Mouse (Mus musculus): ENCODE data around the gene Sfxn1.
A peak's percentile ranks its signal among the peaks of the same experiment; 100 is the strongest.

The Sfxn1 gene

DNA sequence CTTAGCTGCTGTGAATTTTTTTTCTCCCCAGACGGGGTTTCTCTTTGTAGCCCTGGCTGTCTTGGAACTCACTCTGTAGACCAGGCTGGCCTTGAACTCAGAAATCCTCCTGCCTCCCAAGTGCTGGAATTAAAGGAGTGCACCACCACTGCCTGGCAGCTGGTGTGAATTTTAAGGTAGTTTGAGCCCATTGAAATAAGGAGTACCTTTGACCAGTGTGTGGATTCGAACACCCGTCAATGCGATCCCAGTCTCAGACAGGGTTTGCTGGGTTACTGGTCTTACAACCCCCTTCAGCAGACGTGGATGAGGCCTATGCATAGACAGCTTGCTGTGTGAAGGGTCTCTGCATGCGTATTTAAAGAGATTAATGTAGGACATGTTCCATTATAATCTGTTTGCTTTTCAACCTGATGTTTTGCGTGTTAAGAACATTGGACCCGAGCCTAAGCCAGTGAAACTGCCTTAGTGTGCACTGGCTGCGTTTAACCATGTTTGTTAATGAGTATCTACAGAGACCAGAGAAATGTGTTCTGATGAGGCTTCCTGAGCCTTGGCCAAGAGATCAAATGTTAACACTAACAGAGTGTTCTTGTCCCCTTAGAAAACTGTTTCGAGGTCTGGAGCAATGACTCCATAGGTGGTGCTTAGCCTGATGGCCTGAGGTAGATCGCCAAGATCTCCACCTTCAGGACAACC is 5.2 kb downstream of the Sfxn1 start:
- ATAC-seq (ENCODE audit: low TSS enrichment): no peak

DNA sequence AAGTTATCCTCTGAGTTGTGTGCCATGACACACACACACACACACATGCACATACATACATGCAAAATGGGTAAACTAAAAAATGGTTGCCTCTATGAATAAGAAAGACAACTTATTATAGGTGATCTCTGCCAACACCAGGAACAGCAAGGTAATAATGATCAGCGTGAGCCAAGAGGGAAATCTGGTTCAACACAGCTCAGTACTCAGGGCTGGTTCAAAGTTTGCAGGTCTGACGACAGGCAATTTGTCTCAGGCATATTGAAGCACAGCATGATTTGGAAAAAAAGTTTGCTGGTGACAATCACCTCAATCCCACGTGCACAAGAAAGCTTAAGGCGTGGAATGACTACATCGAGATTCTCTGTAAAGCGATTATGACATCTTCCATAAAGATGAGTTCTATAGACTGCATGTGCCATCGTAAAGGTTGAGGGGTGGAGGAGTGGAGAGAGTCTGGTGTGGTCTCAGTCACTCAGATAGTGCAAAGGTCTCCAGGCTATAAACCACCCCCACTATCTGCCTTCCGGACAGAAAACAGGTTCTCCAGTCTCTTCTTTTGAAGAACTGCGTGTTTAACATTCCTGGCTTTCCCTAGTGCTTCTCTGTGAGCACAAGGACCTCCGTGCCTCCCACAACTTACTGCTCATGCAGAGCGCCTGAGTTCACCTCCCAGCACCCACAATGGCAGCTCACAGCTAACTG is 6.0 kb downstream of the Sfxn1 start:
- no peak for ATAC-seq (ENCODE audit: low TSS enrichment)

DNA sequence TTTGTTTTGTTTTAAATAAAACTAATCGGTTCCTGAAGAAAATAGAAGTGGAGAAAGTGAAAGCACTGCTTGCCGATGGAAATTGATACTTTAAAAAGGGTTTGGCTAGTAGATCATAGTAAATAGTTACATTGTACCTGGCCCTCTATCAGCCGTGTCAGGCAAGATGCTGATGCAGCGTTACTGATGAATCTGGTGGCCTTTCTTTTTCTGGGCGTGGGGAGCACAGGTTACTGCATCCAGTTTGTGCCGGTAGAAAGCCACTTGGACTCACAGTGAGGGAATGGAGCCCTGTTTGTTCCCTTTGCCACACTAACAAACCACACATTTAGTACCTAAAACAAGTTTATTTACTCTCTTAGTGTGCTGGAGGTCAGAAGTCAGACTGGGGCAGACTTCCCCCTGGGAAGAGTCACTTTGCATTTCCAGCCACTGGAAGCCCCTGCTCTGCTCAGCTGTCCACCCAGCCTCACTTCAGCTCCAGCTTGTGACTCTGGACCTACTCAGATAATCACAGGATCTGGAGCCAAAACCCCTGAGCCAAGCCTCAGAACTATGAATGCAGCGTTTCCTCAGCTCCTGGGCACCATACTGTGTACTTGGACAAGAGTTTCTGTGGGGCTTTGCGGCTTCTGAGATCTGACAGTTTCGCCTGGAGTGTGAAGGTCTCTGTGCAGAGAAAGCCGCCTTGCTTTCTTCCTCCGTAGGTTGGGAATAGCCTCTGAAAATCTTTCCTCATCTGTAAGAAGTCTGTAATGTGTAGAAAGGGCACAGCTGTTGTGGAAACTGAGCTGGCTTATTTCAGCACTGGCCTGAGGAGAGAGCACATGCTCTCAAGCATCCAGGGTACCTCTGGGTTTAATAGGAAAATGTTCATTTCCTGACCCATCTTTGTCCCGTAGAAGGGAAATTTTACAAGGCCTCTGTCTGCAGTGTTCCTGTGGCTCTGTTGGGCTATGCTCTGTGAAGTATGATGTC is 8.4 kb downstream of the Sfxn1 start:
- ATAC-seq (ENCODE audit: low TSS enrichment): no peak

GRCm38 (mm10) chr13:54080785-54081184 is 9.1 kb downstream of the Sfxn1 start:
- ATAC-seq (ENCODE audit: low TSS enrichment): no peak

DNA sequence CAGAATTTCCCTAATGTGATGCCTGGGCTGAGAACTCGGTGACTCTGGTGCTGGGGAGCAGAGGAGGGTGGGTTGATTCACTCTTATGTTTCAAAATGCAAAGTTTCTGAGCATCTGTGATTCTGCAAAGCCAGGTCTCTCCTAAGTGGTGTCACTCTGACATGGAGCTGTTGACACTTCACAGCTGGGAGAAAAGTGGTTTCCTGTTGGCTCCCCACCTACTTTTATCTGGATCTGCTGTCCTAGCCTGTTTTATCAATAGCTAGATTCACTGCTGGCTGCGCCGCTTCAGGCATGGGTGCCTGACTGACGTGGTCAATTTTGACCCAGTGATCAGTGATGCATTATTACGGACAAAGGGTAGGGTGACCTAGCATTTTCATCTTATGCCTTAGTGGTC is 11.3 kb downstream of the Sfxn1 start:
- ATAC-seq (ENCODE audit: low TSS enrichment): no peak

DNA sequence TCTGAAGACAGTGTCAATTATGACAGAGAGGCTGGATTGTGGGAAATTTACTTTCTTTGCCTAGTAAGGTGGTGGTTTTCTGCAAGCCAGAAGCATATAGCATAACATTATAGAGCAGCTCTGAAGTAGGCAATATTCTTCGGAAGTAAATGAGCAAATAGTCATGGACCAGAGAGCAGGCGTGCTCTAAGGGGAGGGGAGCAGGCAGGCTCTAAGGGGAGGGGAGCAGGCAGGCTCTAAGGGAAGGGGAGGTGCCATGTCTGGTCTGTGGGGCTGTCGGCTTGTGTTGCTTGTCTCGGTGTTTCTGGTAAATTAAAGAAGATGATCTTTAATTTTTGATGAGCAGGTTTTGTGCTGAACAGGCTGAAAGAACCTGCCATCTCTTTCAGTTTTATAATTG is 12.5 kb downstream of the Sfxn1 start:
- no peak for ATAC-seq (ENCODE audit: low TSS enrichment)

DNA sequence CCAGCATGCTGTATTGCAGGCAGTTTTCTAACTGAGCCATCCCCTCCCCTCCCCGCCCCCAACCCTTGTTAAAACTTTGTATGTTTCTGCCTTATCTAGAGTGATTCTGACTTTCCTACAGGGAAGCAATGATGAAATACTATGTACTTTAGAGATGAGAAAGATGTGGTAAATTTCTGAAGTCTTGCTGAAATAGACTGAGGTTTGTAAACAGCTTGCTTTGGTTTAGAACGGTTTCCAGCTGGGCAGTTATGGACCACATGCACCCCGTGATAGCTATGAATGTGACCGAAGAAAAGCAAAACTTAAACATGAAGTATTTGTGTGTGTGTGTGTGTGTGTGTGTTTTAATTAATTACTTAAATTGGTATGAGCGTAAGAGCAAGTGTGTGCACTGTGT is 13.2 kb downstream of the Sfxn1 start:
- ATAC-seq (ENCODE audit: low TSS enrichment): no peak

DNA sequence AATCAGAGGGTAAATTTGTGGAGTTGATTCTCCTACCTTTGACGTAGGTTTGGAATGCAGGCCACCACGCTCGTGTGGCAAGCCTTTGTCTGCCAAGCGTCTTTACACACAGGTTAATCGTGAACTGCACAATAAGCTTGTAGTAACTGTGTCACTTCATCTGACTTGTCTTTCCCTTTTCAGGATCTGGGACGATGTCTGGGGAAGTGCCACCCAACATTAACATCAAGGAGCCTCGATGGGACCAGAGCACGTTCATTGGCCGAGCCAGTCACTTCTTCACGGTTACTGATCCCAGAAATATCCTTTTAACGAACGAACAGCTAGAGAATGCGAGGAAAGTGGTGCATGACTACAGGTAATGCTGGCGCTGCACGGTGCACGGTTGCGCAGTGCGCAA is 13.6 kb downstream of the Sfxn1 start:
- no peak for ATAC-seq (ENCODE audit: low TSS enrichment)

GRCm38 (mm10) chr13:54091719-54092118 is 20.1 kb downstream of the Sfxn1 start:
- ATAC-seq (ENCODE audit: low TSS enrichment): no peak

GRCm38 (mm10) chr13:54094349-54094748 is 22.7 kb downstream of the Sfxn1 start:
- ATAC-seq (ENCODE audit: low TSS enrichment): no peak

GRCm38 (mm10) chr13:54094963-54095362 is 23.3 kb downstream of the Sfxn1 start:
- no peak for ATAC-seq (ENCODE audit: low TSS enrichment)

DNA sequence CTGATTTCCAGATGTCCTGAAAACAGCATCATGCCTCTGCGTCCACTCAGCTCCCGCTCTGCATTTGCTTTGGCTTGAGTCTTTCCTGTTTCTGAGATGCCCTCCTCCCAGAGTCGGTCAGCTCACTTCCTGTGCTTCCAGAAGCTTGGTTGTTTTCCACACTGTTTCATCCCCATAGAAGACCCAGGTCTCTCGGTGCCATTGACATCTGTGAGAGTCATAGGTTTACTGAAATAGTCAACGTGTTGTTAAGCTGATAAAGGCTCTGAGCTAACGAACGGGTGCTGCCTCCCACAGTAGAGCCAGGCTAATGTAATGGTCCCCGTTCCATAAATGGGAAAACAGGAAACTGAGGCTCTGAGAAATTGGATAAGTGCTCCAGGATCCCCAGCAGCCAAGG is 24.1 kb downstream of the Sfxn1 start:
- no peak for ATAC-seq (ENCODE audit: low TSS enrichment)

DNA sequence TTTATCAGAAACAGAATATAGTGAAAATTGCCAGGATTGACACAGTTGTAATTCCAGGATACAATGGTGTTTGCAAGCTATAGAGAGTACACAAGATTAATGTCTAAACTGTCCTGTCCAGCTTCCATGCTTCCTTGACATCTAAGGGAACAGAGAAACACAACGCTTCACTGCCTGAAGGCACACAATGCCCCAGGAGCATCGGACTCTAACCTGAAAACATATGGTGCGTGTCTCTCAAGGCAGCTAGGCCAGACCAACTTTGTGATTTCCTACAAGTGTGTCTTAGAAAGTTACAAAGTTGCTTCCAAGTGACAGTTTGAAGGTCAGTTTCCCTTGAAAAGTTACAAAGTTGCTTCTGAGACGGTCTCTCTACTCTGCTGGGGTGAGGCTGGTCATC is 25.6 kb downstream of the Sfxn1 start:
- no peak for ATAC-seq (ENCODE audit: low TSS enrichment)

DNA sequence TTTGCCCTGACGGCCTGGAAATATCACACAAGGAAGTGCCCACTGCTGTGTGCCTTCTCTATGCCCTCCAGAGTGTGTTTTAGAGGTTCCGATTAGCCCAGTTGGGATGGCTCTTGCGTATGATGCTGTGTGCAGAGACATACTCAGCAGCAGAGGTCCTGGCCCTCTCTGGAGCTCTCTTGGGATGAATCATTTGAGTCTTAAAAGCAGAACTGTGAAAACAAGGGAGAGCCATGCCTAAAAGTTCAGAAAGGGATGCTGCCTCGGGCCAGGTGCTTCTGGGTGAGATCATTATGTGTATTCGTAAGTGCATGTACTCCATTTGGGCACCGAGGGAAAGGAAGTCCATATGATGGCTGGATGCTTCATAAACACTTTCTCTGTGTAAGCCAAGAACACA is 26.1 kb downstream of the Sfxn1 start:
- ATAC-seq (ENCODE audit: low TSS enrichment): no peak

DNA sequence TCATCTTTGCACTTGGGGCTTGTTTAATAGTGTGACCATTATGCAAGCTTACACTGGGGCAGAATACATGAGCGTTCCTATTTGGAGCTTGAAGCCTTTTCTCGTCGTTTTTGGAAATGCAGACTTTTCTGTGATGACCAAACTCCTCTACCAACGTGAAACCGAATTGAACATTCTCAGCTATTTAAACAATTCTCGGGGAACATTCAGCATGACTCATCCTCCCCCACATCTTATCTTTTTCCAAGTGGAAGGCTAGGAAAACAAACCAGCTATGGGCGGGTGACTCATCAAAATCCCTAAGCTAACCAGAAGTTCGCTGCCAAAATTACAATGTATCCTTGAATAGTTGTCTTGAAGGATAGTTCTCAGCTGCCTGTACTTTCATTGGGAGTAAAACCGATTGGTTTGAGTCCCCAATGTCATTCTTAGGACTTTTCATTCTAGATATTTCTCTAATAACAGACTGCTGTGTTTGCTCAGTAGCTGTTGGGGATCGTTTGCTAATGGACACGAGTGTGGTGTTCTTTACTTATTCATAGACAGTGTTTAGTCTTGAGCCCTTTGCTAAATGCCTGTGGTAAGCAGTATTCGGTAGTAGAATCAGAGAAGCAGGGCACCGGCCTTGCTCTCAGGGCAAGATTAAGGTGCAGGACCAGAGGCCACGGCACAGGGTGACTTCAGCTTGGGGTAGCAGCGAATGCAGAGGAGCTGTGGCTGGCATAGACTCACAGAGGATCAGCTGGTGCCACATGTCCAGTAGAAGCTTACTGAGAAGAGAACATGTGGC is 29.6 kb downstream of the Sfxn1 start:
- peak; percentile 84 for ATAC-seq (ENCODE audit: low TSS enrichment)

- no peak for ATAC-seq (ENCODE audit: low TSS enrichment)
Measured at GRCm38 (mm10) chr13:54102061-54102460, 30.4 kb downstream of the Sfxn1 start.

DNA sequence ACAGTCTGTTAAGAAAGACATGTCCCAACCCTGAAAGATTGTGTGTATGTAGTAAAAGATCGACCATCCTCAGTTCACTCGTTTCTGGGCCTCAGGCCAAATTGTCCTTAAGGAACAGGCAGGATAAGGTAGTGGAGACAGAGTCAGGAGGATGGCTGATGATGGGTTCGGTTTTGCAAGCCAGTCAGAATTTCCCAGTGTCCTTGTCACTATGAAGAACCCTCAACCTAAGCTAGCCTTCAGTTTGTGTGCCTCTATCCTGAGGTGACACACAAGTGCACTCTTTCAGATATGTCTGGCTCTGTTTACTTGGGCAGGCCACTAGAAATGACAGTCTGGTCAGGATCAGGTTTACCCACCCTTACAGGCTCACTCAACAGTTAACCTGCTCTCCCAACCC is 31.6 kb downstream of the Sfxn1 start:
- no peak for ATAC-seq (ENCODE audit: low TSS enrichment)

DNA sequence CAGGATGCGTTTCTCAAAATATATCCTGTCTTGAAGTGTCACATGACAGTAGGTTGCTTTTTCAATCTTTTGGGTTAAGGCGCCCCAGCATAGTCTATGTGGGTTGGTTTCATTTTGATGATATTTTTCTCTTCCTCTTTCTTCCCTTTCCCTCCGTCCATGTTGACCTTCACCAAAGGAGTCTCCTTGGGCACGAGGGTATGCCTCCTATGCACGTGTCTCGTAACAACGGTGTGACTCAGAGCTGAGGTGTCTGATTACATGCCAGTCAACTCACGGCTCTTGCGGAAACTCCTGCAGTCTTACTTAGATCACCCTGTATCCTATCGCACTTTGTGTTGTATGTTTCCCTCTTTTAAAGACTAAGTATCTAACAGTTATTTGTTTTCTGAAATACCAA is 32.2 kb downstream of the Sfxn1 start:
- no peak for ATAC-seq (ENCODE audit: low TSS enrichment)

DNA sequence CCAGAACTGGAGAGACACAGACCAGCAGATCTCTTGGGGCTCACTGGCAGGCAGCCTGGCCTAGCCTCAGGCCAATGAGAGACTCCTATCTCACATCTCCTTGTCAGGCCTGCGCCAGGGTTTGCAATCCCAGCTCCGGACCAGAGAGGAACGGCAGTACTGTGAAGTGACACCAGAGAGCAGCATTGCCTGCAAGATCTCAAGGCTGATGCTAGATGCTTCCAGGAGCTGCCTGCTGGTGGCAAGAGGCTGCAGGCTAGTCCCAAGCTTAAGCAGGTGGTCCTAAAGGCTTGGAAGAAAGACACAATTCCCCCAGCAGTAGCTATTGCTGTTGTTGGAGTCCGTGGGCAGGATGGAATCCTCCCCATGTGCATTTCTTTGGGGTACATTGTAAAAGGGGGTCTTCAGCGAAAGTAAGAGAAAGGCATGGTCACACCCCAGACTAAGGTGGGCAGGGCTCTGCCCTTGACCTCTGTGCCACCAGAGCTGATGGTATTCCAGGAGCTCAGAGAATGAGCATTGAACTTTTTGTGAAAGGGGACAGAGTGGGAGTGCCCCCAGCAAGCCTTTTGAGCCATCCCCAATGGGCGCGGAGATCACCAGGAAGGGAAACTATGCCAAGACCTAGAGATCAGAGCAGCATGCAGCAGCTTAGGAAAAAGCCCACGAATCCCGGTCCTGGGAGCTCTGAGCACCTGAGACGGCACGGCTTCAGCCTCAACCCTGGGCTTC is 42.3 kb downstream of the Sfxn1 start:
- ATAC-seq (ENCODE audit: low TSS enrichment): peak; percentile 77

DNA sequence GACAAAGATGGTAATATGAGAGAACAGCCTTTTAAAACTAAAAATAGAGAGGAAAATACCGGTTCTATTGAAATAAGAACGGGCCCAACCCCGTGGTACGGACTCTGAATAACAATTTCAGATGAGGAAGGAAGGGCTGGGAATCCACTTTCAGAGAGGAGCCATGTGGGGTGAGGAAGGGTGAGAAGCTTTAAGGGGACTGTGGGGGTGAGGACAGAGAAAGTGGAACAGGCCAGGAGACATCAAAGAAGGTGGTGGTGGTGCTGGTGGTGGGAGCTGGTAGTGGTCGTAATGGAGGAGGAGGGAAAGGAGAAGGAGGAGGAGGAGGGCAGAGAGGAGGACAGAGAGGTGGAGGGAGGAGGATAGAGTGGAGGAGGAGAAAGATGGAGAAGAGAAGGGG is 43.3 kb downstream of the Sfxn1 start:
- ATAC-seq (ENCODE audit: low TSS enrichment): peak; percentile 13; the same call in 1 of the 2 replicates

- ATAC-seq (ENCODE audit: low TSS enrichment): peak; percentile 64
Measured at GRCm38 (mm10) chr13:54115779-54116178, 44.1 kb downstream of the Sfxn1 start.

All from frontal cortex, adult (tissue).